Mouse (Mus musculus) cerebellum, adult 11 months (tissue): ENCODE data around the gene Dennd4c.

Experiments used
- DNase-seq: peaks from one replicate; pipeline ENCODE4 v3.0.0; 2022

The Dennd4c gene

GRCm38 (mm10) chr4:86885790-86886159 is 137.4 kb downstream of the Dennd4c start:
- no peak for DNase-seq

GRCm38 (mm10) chr4:86886160-86886878 is 138.0 kb downstream of the Dennd4c start:
- DNase-seq: no peak

GRCm38 (mm10) chr4:86887879-86888278 is 139.5 kb downstream of the Dennd4c start:
- DNase-seq: no peak

GRCm38 (mm10) chr4:86897411-86897810 is 149.1 kb downstream of the Dennd4c start:
- DNase-seq: no peak

GRCm38 (mm10) chr4:86898791-86899474 is 150.6 kb downstream of the Dennd4c start:
- no peak for DNase-seq
